Mouse (Mus musculus): ENCODE results near the gene Rnf41. TPM values are rescaled to one million over a fixed set of nuclear protein-coding genes. Genes with fewer than 3 reads are reported as not detected.

The Rnf41 gene
- polyA plus RNA-seq, 1 experiment from 2014 or later = 105 TPM

DNA sequence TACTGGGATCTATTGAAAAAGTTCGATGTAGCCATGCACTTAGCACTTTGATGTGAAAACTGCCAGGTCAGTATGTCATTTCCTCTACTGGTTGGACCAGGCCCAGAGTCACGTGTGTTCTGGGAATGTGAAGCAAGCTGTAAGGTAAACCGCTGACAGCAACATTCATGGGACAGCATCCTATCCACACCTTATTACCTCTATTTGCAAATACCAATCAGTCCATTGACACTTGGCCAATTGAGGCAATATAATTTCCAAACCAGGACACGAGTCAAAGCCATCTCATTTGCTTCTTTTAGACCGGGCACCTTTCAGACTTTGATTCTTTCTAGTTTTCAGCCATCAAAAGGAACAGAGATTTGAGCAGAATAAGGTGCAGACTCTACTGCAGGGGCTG, 17.6 kb downstream of the Rnf41 start:
- Histone ChIP-seq H3K27ac (ENCODE audit: low read length) (no peak overlapping the region), H3K9ac (ENCODE audit: low read depth, low read length) (no peak overlapping the region), H3K9me3 (replicated peaks; ENCODE audit: control insufficient read depth, low read length, poor library complexity, severe bottlenecking) (no peaks in the 10 kb centered on the region), H3K4me1 (ENCODE audit: control insufficient read depth, insufficient read depth, low read length) (no peaks in the 10 kb centered on the region), H3K4me3 (ENCODE audit: low read depth, low read length) (no peak overlapping the region), H3K4me2 (ENCODE audit: low read length) (no peak overlapping the region), H3K27me3 (ENCODE audit: control insufficient read depth, insufficient read depth, low read depth, low read length) (no peaks in the 10 kb centered on the region), H3K36me3 (ENCODE audit: control insufficient read depth, insufficient read depth, low read length) (peaks cover 13% of the 10 kb centered on the region; the same call in 1 of the 2 replicates)
- no peak for ATAC-seq
- WGBS = 96% methylated on average over 5 of the region's 5 CpGs

DNA sequence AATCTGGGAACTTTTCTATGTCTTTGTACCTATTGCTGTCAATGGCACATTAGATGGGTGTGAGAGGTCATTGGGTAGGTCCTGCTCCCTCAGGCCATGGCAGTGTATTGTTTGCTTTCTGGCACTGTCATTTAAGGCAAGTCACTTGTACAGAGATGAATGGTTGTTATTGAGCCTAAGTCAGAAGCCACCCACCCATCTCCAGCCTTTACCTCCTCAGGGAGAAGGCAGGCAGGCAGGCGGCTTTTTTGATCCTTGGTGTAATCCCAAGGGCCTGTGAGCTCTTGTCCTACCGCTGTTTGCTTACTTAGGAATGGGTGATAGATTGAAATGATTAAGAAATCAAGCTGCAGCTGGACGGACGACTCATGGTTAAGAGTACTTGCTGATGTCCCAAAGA, 18.0 kb downstream of the Rnf41 start:
- H3K27ac ChIP-seq (ENCODE audit: low read length) = no peak overlapping the region
- no peaks in the 10 kb centered on the region for H3K9me3 ChIP-seq (replicated peaks; ENCODE audit: control insufficient read depth, low read length, poor library complexity, severe bottlenecking)
- no peak overlapping the region for H3K4me2 ChIP-seq (ENCODE audit: low read length)
- no peaks in the 10 kb centered on the region for H3K4me1 ChIP-seq (ENCODE audit: control insufficient read depth, insufficient read depth, low read length)
- H3K36me3 ChIP-seq (ENCODE audit: control insufficient read depth, insufficient read depth, low read length) = peaks cover 13% of the 10 kb centered on the region; the same call in 1 of the 2 replicates
- H3K4me3 ChIP-seq (ENCODE audit: low read depth, low read length) = no peak overlapping the region
- ATAC-seq = no peak
- 85% methylated on average over 4 of the region's 4 CpGs for WGBS
- H3K9ac ChIP-seq (ENCODE audit: low read depth, low read length) = no peak overlapping the region
- no peaks in the 10 kb centered on the region for H3K27me3 ChIP-seq (ENCODE audit: control insufficient read depth, insufficient read depth, low read depth, low read length)

DNA sequence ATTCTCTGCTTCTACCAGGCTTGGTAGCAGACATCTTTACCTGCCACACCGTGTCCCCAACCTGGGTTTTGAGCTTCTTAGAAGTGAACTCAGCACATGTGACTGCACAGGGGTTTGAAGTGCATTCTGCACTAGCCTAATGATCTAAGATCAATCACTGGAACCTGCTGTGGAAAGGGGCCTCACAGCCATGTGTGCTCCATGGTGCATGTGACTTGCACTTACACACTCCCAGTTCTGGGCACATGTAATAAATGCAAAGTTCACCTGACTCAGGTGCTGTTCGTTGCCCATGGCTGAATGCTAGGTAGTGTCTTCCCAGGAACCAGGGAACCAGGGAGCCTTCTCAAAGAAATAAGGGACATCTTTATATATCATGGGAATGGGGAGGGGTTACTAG, 22.0 kb downstream of the Rnf41 start:
- H3K9ac ChIP-seq (ENCODE audit: low read depth, low read length) = no peak overlapping the region
- H3K4me2 ChIP-seq (ENCODE audit: low read length) = no peak overlapping the region
- WGBS = 98% methylated on average over 2 of the region's 2 CpGs
- H3K27me3 ChIP-seq (ENCODE audit: control insufficient read depth, insufficient read depth, low read depth, low read length) = no peaks in the 10 kb centered on the region
- no peak overlapping the region for H3K4me3 ChIP-seq (ENCODE audit: low read depth, low read length)
- no peak for ATAC-seq
- H3K36me3 ChIP-seq (ENCODE audit: control insufficient read depth, insufficient read depth, low read length) = peaks cover 28% of the 10 kb centered on the region
- no peaks in the 10 kb centered on the region for H3K9me3 ChIP-seq (replicated peaks; ENCODE audit: control insufficient read depth, low read length, poor library complexity, severe bottlenecking)
- H3K27ac ChIP-seq (ENCODE audit: low read length) = no peak overlapping the region
- H3K4me1 ChIP-seq (ENCODE audit: control insufficient read depth, insufficient read depth, low read length) = no peaks in the 10 kb centered on the region

DNA sequence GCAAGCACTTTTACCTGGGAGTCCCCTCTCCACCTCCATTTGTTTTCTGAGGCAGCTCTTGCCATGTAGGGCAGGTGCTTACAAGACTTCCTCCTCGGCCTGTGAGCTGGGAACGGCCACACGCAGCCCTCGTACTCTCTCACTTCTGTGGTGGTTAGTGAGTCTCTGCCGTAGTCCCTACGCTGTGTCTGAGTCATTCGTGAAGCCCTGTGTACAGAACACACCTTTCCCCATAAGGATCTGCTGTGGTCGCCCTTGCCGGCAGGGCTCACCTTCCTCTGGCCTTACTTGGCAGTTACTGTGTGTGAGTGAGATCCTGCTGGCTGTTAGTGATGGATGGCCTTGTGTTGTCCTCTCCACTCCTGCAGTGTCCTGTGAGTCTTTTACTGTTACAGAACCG, 23.2 kb downstream of the Rnf41 start:
- Histone ChIP-seq H3K9ac (ENCODE audit: low read depth, low read length) (no peak overlapping the region), H3K9me3 (replicated peaks; ENCODE audit: control insufficient read depth, low read length, poor library complexity, severe bottlenecking) (no peaks in the 10 kb centered on the region), H3K4me1 (ENCODE audit: control insufficient read depth, insufficient read depth, low read length) (no peaks in the 10 kb centered on the region), H3K36me3 (ENCODE audit: control insufficient read depth, insufficient read depth, low read length) (peaks cover 30% of the 10 kb centered on the region), H3K4me2 (ENCODE audit: low read length) (no peak overlapping the region), H3K27me3 (ENCODE audit: control insufficient read depth, insufficient read depth, low read depth, low read length) (no peaks in the 10 kb centered on the region), H3K27ac (ENCODE audit: low read length) (no peak overlapping the region), H3K4me3 (ENCODE audit: low read depth, low read length) (no peak overlapping the region)
- 89% methylated on average over 10 of the region's 10 CpGs for WGBS
- no peak for ATAC-seq

DNA sequence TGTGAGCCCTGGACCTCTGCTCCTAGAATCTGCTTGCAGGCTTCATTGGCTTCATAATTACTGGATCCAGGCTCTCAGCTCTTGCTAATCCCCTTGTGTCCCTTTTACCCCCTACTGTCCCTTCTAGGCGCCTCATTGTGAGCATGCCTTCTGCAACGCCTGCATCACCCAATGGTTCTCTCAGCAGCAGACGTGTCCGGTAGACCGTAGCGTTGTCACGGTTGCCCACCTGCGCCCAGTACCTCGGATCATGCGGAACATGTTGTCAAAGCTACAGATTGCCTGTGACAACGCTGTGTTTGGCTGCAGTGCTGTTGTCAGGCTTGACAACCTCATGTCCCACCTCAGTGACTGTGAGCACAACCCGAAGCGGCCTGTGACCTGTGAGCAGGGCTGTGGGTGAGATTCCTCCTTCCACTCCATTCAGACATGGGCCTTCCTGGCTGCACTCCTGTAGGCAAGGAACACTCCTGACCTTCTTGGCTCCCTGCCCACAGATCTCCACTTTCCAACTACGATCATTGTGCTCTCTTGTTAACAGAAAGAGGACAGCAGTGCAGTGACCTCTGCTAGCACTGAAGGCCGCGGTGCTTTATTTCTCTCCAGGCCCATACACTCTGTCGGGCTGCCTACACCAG, 23.8 kb downstream of the Rnf41 start:
- 64% methylated on average over 17 of the region's 17 CpGs for WGBS
- Histone ChIP-seq H3K36me3 (ENCODE audit: control insufficient read depth, insufficient read depth, low read length) (peaks cover 29% of the 10 kb centered on the region), H3K4me1 (ENCODE audit: control insufficient read depth, insufficient read depth, low read length) (no peaks in the 10 kb centered on the region), H3K4me2 (ENCODE audit: low read length) (no peak overlapping the region), H3K9me3 (replicated peaks; ENCODE audit: control insufficient read depth, low read length, poor library complexity, severe bottlenecking) (no peaks in the 10 kb centered on the region), H3K27me3 (ENCODE audit: control insufficient read depth, insufficient read depth, low read depth, low read length) (no peaks in the 10 kb centered on the region), H3K9ac (ENCODE audit: low read depth, low read length) (no peak overlapping the region), H3K4me3 (ENCODE audit: low read depth, low read length) (no peak overlapping the region), H3K27ac (ENCODE audit: low read length) (no peak overlapping the region)
- no peak for ATAC-seq

DNA sequence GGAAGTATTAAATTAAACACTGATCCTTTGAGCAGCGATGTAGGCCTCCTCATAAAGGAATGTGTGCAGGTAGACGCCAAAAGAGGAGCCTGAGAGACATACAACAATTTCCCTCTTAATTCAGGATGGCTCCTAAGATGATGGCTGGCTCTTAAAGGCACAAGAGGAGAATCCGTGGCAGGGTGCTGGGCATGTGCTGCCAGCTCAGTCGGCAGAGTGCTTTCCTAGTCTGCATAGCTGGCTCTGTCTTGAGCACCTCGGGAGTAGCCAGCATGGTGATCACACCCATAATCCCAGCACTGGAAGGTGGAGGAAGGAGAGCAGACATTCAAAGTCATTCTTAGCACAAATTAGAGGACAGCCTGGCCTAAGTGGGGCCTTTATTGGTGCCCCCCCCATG, 24.4 kb downstream of the Rnf41 start:
- H3K36me3 ChIP-seq (ENCODE audit: control insufficient read depth, insufficient read depth, low read length) = peaks cover 29% of the 10 kb centered on the region
- no peak for ATAC-seq
- H3K9ac ChIP-seq (ENCODE audit: low read depth, low read length) = no peak overlapping the region

DNA sequence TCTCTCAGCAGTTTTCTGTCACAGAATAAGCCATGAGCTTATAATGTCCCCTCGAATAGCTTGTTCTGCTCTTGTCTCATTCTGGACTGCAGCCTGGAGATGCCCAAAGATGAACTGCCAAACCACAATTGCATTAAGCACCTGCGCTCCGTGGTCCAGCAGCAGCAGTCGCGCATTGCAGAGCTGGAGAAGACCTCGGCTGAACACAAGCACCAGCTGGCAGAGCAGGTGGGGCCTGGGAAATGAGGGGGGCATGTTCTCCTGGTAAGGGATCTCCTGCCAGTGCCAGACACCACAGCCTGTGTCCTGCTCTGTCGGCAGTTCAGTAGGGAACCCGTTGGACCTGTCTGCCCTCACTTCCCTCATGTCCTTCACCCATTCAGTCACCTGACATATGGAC, 24.9 kb downstream of the Rnf41 start:
- Histone ChIP-seq H3K4me1 (ENCODE audit: control insufficient read depth, insufficient read depth, low read length) (no peaks in the 10 kb centered on the region), H3K9ac (ENCODE audit: low read depth, low read length) (no peak overlapping the region), H3K36me3 (ENCODE audit: control insufficient read depth, insufficient read depth, low read length) (peaks cover 29% of the 10 kb centered on the region), H3K27ac (ENCODE audit: low read length) (no peak overlapping the region), H3K4me2 (ENCODE audit: low read length) (no peak overlapping the region), H3K4me3 (ENCODE audit: low read depth, low read length) (no peak overlapping the region), H3K9me3 (replicated peaks; ENCODE audit: control insufficient read depth, low read length, poor library complexity, severe bottlenecking) (no peaks in the 10 kb centered on the region), H3K27me3 (ENCODE audit: control insufficient read depth, insufficient read depth, low read depth, low read length) (no peaks in the 10 kb centered on the region)
- 91% methylated on average over 8 of the region's 8 CpGs for WGBS
- no peak for ATAC-seq

More for the DNA sequence above, 24.4 kb downstream of the Rnf41 start:
- H3K27ac ChIP-seq (ENCODE audit: low read length) = no peak overlapping the region
- WGBS = 87% methylated on average over 5 of the region's 5 CpGs
- no peak overlapping the region for H3K4me3 ChIP-seq (ENCODE audit: low read depth, low read length)
- H3K27me3 ChIP-seq (ENCODE audit: control insufficient read depth, insufficient read depth, low read depth, low read length) = no peaks in the 10 kb centered on the region
- H3K9me3 ChIP-seq (replicated peaks; ENCODE audit: control insufficient read depth, low read length, poor library complexity, severe bottlenecking) = no peaks in the 10 kb centered on the region
- H3K4me1 ChIP-seq (ENCODE audit: control insufficient read depth, insufficient read depth, low read length) = no peaks in the 10 kb centered on the region
- H3K4me2 ChIP-seq (ENCODE audit: low read length) = no peak overlapping the region

DNA sequence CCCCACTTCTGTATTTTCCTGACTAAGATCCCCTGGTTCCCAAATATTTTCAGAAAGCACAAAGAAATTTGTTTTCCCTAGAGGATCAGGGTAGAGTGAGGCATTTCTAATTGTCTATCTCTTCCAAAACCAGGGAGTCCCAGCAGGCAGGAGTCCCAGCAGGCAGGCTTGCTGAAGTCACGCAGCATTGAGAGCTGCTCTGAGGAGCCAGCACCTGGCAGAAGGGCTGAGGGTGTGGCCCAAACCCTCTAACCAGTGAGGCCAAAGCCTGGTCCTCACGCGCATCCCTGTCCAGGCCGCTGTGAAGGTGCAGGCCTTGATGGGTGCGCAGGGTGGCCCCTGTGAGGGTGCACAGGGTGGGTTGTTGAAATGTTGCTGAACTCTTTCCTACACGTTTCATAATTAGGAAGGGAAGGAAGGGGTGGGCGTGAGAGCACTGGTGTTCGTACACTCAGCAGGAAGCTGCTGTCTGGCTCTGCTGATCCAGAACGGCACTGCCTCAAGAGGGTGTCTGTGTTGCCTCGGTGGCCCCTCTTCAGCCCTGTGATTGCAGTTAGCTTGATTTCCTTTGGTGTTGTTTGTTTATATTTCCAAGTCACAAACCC, 27.3 kb downstream of the Rnf41 start:
- Histone ChIP-seq H3K27ac (ENCODE audit: low read length) (no peak overlapping the region), H3K9me3 (replicated peaks; ENCODE audit: control insufficient read depth, low read length, poor library complexity, severe bottlenecking) (no peaks in the 10 kb centered on the region), H3K9ac (ENCODE audit: low read depth, low read length) (no peak overlapping the region), H3K4me2 (ENCODE audit: low read length) (no peak overlapping the region), H3K4me1 (ENCODE audit: control insufficient read depth, insufficient read depth, low read length) (no peaks in the 10 kb centered on the region), H3K4me3 (ENCODE audit: low read depth, low read length) (no peak overlapping the region), H3K27me3 (ENCODE audit: control insufficient read depth, insufficient read depth, low read depth, low read length) (no peaks in the 10 kb centered on the region), H3K36me3 (ENCODE audit: control insufficient read depth, insufficient read depth, low read length) (peaks cover 29% of the 10 kb centered on the region)
- WGBS = 83% methylated on average over 10 of the region's 10 CpGs
- ATAC-seq = no peak

DNA sequence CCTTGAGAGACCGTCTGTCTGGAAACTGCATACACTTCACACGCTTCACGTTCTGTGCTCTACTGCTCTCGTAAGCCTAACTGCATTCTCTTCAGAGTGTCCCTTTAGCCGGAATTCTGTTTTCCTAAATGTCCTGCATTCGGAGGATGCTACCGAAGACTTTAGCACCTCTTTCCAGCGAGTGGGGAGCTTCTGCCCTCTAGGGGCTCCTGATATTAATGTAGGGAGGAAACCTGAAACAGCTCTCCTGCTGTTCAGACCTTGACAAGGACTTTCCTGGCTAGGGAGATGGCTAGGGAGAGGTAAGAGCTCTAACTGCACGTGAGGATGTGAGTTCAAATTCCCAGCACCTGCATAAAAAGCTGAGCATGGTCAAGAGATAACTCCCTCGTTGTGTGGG, 28.9 kb downstream of the Rnf41 start:
- no peak overlapping the region for H3K4me3 ChIP-seq (ENCODE audit: low read depth, low read length)
- H3K9me3 ChIP-seq (replicated peaks; ENCODE audit: control insufficient read depth, low read length, poor library complexity, severe bottlenecking) = no peaks in the 10 kb centered on the region
- no peak overlapping the region for H3K27ac ChIP-seq (ENCODE audit: low read length)
- no peak for ATAC-seq
- no peaks in the 10 kb centered on the region for H3K4me1 ChIP-seq (ENCODE audit: control insufficient read depth, insufficient read depth, low read length)
- peaks cover 29% of the 10 kb centered on the region for H3K36me3 ChIP-seq (ENCODE audit: control insufficient read depth, insufficient read depth, low read length)
- WGBS = 65% methylated on average over 10 of the region's 10 CpGs
- H3K9ac ChIP-seq (ENCODE audit: low read depth, low read length) = no peak overlapping the region
- H3K27me3 ChIP-seq (ENCODE audit: control insufficient read depth, insufficient read depth, low read depth, low read length) = no peaks in the 10 kb centered on the region
- no peak overlapping the region for H3K4me2 ChIP-seq (ENCODE audit: low read length)

Data from midbrain, embryonic 16.5 days (tissue).